Mouse (Mus musculus): Measurements from ENCODE around the gene Ehd2. TPM values are rescaled to one million over a fixed set of nuclear protein-coding genes. Genes with fewer than 3 reads are reported as not detected.
A peak's percentile ranks its signal among the peaks of the same experiment; 100 is the strongest.

Gene Ehd2
- polyA plus RNA-seq (2015; fragmentation: Nextera tagmentation; extraction: Ambion mirVana): 5.6 and 9.5 TPM in 2 replicates

DNA sequence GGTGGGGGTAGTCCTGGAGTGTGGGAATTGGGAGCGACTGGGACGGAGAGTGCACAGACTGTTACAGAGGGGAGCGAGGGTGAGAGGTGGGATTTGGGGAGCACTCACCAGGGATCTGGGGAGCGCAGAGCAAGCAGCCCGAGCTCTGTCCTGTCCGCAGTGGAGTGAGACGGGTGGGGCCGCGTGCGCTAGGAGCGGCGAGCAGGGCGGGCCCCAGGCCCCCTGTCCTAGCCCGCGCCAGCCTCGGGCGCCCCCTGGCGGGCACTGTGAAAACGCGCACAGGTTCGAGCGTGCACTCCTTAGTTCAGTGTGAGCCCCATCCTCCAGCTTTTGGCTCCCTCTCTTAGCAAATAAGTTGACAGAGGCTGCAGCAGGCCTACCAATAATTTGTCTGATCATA, at the start of gene Ehd2:
Gene Ehd2, minus strand, starts transcription at position 256 of the 400 bp plus-strand sequence.
- H3K4me2 ChIP-seq (ENCODE audit: low read length): peak within 1 kb of the TSS; percentile 55
- ATAC-seq: peak; percentile 78
- no peaks in the 10 kb centered on the region for H3K27me3 ChIP-seq (replicated peaks; ENCODE audit: control insufficient read depth, insufficient read depth, low read length)
- H3K4me3 ChIP-seq (ENCODE audit: low read length): peak within 1 kb of the TSS; percentile 36
- H3K9ac ChIP-seq (ENCODE audit: low read depth, low read length): peak within 1 kb of the TSS; percentile 58
- no peaks in the 10 kb centered on the region for H3K9me3 ChIP-seq (ENCODE audit: control insufficient read depth, low read length)
- H3K4me1 ChIP-seq (ENCODE audit: control insufficient read depth, insufficient read depth, low read depth, low read length): peaks cover 9% of the 10 kb centered on the region
- H3K36me3 ChIP-seq (ENCODE audit: control insufficient read depth, insufficient read depth, low read length): peaks cover 15% of the 10 kb centered on the region
- 0% methylated on average over 19 of the region's 22 CpGs for WGBS
- H3K27ac ChIP-seq (ENCODE audit: low read depth, low read length): no peak within 1 kb of the TSS

DNA sequence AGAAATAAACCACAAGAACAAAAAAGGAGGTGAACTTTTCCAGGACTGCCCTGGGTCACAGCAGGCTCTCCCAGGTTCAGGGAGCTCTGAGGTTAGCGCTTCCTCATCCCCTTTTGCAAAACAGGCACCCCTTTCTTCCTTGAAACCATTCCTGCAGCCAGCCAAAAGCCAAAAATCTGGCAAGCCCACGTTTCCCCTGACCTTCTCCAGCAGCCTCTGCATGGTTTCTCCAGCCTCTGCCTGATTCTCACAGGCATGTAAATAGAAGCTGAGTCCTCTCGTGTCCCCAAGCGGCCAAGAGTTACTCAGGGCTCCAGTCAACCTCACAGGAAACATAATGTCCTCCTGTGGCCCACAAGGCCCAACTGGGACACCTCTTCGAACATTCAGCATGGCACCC, 48.0 kb upstream of the Ehd2 start:
- H3K27ac ChIP-seq (ENCODE audit: low read depth, low read length): no peak overlapping the region

GRCm38 (mm10) chr7:16014521-16015175, 47.3 kb upstream of the Ehd2 start:
- Histone ChIP-seq H3K27ac (ENCODE audit: low read depth, low read length) (no peak overlapping the region), H3K9ac (ENCODE audit: low read depth, low read length) (no peak overlapping the region), H3K4me3 (ENCODE audit: low read length) (no peak overlapping the region), H3K9me3 (ENCODE audit: control insufficient read depth, low read length) (no peaks in the 10 kb centered on the region), H3K4me2 (ENCODE audit: low read length) (no peak overlapping the region), H3K36me3 (ENCODE audit: control insufficient read depth, insufficient read depth, low read length) (no peaks in the 10 kb centered on the region), H3K27me3 (replicated peaks; ENCODE audit: control insufficient read depth, insufficient read depth, low read length) (no peaks in the 10 kb centered on the region), H3K4me1 (ENCODE audit: control insufficient read depth, insufficient read depth, low read depth, low read length) (peaks cover 4% of the 10 kb centered on the region; the same call in 1 of the 2 replicates)
- ATAC-seq: no peak
- WGBS: 86% methylated on average over 8 of the region's 8 CpGs

More for the DNA sequence above, 48.0 kb upstream of the Ehd2 start:
- Histone ChIP-seq H3K27me3 (replicated peaks; ENCODE audit: control insufficient read depth, insufficient read depth, low read length) (no peaks in the 10 kb centered on the region), H3K9ac (ENCODE audit: low read depth, low read length) (no peak overlapping the region), H3K4me2 (ENCODE audit: low read length) (no peak overlapping the region), H3K4me3 (ENCODE audit: low read length) (no peak overlapping the region), H3K36me3 (ENCODE audit: control insufficient read depth, insufficient read depth, low read length) (no peaks in the 10 kb centered on the region), H3K4me1 (ENCODE audit: control insufficient read depth, insufficient read depth, low read depth, low read length) (no peaks in the 10 kb centered on the region), H3K9me3 (ENCODE audit: control insufficient read depth, low read length) (no peaks in the 10 kb centered on the region)
- WGBS: 85% methylated on average over 5 of the region's 5 CpGs
- ATAC-seq: no peak

- no peak overlapping the region for H3K27ac ChIP-seq (ENCODE audit: low read depth, low read length)
- H3K27me3 ChIP-seq (replicated peaks; ENCODE audit: control insufficient read depth, insufficient read depth, low read length): no peaks in the 10 kb centered on the region
- peaks cover 4% of the 10 kb centered on the region; the same call in 1 of the 2 replicates for H3K4me1 ChIP-seq (ENCODE audit: control insufficient read depth, insufficient read depth, low read depth, low read length)
- H3K9me3 ChIP-seq (ENCODE audit: control insufficient read depth, low read length): no peaks in the 10 kb centered on the region
- no peak for ATAC-seq
- H3K4me3 ChIP-seq (ENCODE audit: low read length): no peak overlapping the region
- H3K4me2 ChIP-seq (ENCODE audit: low read length): no peak overlapping the region
- H3K36me3 ChIP-seq (ENCODE audit: control insufficient read depth, insufficient read depth, low read length): no peaks in the 10 kb centered on the region
- H3K9ac ChIP-seq (ENCODE audit: low read depth, low read length): no peak overlapping the region
- WGBS: 77% methylated on average over 5 of the region's 5 CpGs
Measured at GRCm38 (mm10) chr7:16013722-16014275, 46.4 kb upstream of the Ehd2 start.

- ATAC-seq: no peak
- 80% methylated on average over 11 of the region's 11 CpGs for WGBS
- H3K36me3 ChIP-seq (ENCODE audit: control insufficient read depth, insufficient read depth, low read length): no peaks in the 10 kb centered on the region
- no peaks in the 10 kb centered on the region for H3K27me3 ChIP-seq (replicated peaks; ENCODE audit: control insufficient read depth, insufficient read depth, low read length)
- H3K4me3 ChIP-seq (ENCODE audit: low read length): no peak overlapping the region
- no peak overlapping the region for H3K9ac ChIP-seq (ENCODE audit: low read depth, low read length)
- no peak overlapping the region for H3K4me2 ChIP-seq (ENCODE audit: low read length)
- H3K4me1 ChIP-seq (ENCODE audit: control insufficient read depth, insufficient read depth, low read depth, low read length): peaks cover 4% of the 10 kb centered on the region; the same call in 1 of the 2 replicates
- H3K9me3 ChIP-seq (ENCODE audit: control insufficient read depth, low read length): no peaks in the 10 kb centered on the region
- H3K27ac ChIP-seq (ENCODE audit: low read depth, low read length): no peak overlapping the region
Measured at GRCm38 (mm10) chr7:16012576-16013263, 45.4 kb upstream of the Ehd2 start.

DNA sequence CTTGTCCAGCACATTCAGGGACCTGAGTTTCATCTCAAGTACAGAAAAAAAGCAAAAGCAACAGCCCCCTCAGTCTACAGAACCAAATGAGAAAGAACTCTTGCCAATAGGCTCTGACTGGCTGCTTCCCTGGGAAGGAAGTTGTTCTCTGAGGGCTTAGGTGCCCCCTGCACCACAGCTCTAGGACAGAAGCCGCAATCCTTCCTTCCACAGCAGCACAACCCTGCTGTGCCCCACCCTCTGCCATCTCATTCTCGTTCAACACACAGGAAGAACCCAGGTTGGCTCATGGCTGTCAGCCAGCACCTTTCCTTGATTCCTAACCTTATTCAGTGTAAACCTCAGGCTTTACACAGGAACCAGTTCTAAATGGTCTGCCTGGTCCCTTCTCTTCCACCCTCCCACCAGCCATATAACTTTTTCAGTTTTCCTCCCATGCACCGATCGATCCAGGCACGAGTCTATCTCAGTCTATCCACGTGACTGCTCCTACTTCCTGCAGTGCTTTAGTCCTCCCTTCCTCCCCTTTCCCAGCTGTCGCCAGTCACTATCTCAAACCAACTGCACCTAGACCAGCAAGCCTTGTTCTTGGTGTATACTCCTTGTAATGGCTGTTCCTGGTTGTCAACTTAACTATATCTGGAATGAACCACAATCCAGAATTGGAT, 44.2 kb upstream of the Ehd2 start:
- Histone ChIP-seq H3K9me3 (ENCODE audit: control insufficient read depth, low read length) (no peaks in the 10 kb centered on the region), H3K9ac (ENCODE audit: low read depth, low read length) (no peak overlapping the region), H3K4me3 (ENCODE audit: low read length) (no peak overlapping the region), H3K27ac (ENCODE audit: low read depth, low read length) (no peak overlapping the region), H3K27me3 (replicated peaks; ENCODE audit: control insufficient read depth, insufficient read depth, low read length) (no peaks in the 10 kb centered on the region), H3K36me3 (ENCODE audit: control insufficient read depth, insufficient read depth, low read length) (no peaks in the 10 kb centered on the region), H3K4me2 (ENCODE audit: low read length) (no peak overlapping the region), H3K4me1 (ENCODE audit: control insufficient read depth, insufficient read depth, low read depth, low read length) (peaks cover 4% of the 10 kb centered on the region; the same call in 1 of the 2 replicates)
- 86% methylated on average over 7 of the region's 7 CpGs for WGBS
- no peak for ATAC-seq

- H3K4me1 ChIP-seq (ENCODE audit: control insufficient read depth, insufficient read depth, low read depth, low read length): peaks cover 4% of the 10 kb centered on the region; the same call in 1 of the 2 replicates
- H3K27ac ChIP-seq (ENCODE audit: low read depth, low read length): no peak overlapping the region
- 86% methylated on average over 5 of the region's 5 CpGs for whole genome bisulfite sequencing
- no peak overlapping the region for H3K4me2 ChIP-seq (ENCODE audit: low read length)
- H3K27me3 ChIP-seq (replicated peaks; ENCODE audit: control insufficient read depth, insufficient read depth, low read length): no peaks in the 10 kb centered on the region
- H3K4me3 ChIP-seq (ENCODE audit: low read length): no peak overlapping the region
- no peak overlapping the region for H3K9ac ChIP-seq (ENCODE audit: low read depth, low read length)
- no peaks in the 10 kb centered on the region for H3K9me3 ChIP-seq (ENCODE audit: control insufficient read depth, low read length)
- no peak for ATAC-seq
- no peaks in the 10 kb centered on the region for H3K36me3 ChIP-seq (ENCODE audit: control insufficient read depth, insufficient read depth, low read length)
Measured at GRCm38 (mm10) chr7:16010649-16011048, 43.3 kb upstream of the Ehd2 start.

GRCm38 (mm10) chr7:16009636-16010035, 42.3 kb upstream of the Ehd2 start:
- no peak overlapping the region for H3K4me2 ChIP-seq (ENCODE audit: low read length)
- no peaks in the 10 kb centered on the region for H3K36me3 ChIP-seq (ENCODE audit: control insufficient read depth, insufficient read depth, low read length)
- H3K27me3 ChIP-seq (replicated peaks; ENCODE audit: control insufficient read depth, insufficient read depth, low read length): no peaks in the 10 kb centered on the region
- peaks cover 4% of the 10 kb centered on the region; the same call in 1 of the 2 replicates for H3K4me1 ChIP-seq (ENCODE audit: control insufficient read depth, insufficient read depth, low read depth, low read length)
- 91% methylated on average over 7 of the region's 7 CpGs for WGBS
- no peaks in the 10 kb centered on the region for H3K9me3 ChIP-seq (ENCODE audit: control insufficient read depth, low read length)
- ATAC-seq: no peak
- no peak overlapping the region for H3K9ac ChIP-seq (ENCODE audit: low read depth, low read length)
- no peak overlapping the region for H3K4me3 ChIP-seq (ENCODE audit: low read length)
- H3K27ac ChIP-seq (ENCODE audit: low read depth, low read length): no peak overlapping the region

DNA sequence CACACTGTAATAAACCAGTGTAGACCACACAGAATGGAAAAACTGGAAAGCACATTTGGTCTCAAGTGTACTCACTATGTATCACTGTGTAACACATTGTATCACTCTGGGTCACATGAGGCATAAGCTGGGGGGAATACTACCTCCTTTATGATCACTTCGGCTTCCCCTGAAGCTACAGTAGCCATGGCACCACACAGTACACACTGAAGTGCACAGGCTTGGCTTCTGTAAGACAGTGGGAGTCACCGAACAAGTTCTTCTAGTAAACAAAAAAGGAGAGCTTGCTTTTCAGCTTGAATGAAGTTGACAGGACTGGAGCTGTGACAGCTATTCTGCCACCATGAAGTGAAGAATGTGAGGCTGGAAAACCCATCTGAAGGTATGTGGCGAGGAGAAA, 37.7 kb upstream of the Ehd2 start:
- Histone ChIP-seq H3K4me1 (ENCODE audit: control insufficient read depth, insufficient read depth, low read depth, low read length) (peaks cover 1% of the 10 kb centered on the region; the same call in 1 of the 2 replicates), H3K9ac (ENCODE audit: low read depth, low read length) (no peak overlapping the region), H3K27me3 (replicated peaks; ENCODE audit: control insufficient read depth, insufficient read depth, low read length) (no peaks in the 10 kb centered on the region), H3K36me3 (ENCODE audit: control insufficient read depth, insufficient read depth, low read length) (no peaks in the 10 kb centered on the region), H3K4me3 (ENCODE audit: low read length) (no peak overlapping the region), H3K27ac (ENCODE audit: low read depth, low read length) (no peak overlapping the region), H3K9me3 (ENCODE audit: control insufficient read depth, low read length) (no peaks in the 10 kb centered on the region), H3K4me2 (ENCODE audit: low read length) (no peak overlapping the region)
- 74% methylated on average over 3 of the region's 3 CpGs for WGBS
- no peak for ATAC-seq

Measured in hindbrain, embryonic 16.5 days (tissue).